Mouse (Mus musculus): ENCODE measurements around the gene Coro6. TPM values are rescaled to one million over a fixed set of nuclear protein-coding genes. Genes with fewer than 3 reads are reported as not detected.

Gene Coro6
- 0.09 and 0.42 TPM in 2 replicates for polyA plus RNA-seq (2015; fragmentation: Nextera tagmentation; extraction: Ambion mirVana)

- no peaks in the 10 kb centered on the region for H3K9me3 ChIP-seq (replicated peaks; ENCODE audit: low read length)
- H3K36me3 ChIP-seq (ENCODE audit: insufficient read depth, low read length), result no peaks in the 10 kb centered on the region
- peak within 1 kb of the TSS; percentile 54 for H3K9ac ChIP-seq (ENCODE audit: low read depth, low read length)
- ATAC-seq (replicated peaks; ENCODE audit: low FRiP score, low read depth), result peak; percentile 52; the same call in 1 of the 2 replicates
- under 1% methylated on average over 65 of the region's 73 CpGs for WGBS
- DNase-seq (ENCODE audit: low spot score), result peak; percentile 71
- peaks cover 14% of the 10 kb centered on the region; the same call in 1 of the 2 replicates for H3K4me1 ChIP-seq (replicated peaks; ENCODE audit: insufficient read depth, low read length)
- H3K27me3 ChIP-seq (ENCODE audit: insufficient read depth, low read length), result peaks cover 10% of the 10 kb centered on the region; the same call in 1 of the 2 replicates
- no peak within 1 kb of the TSS for H3K27ac ChIP-seq
- peak within 1 kb of the TSS; percentile 98 for H3K4me2 ChIP-seq (ENCODE audit: low read length)
- TF ChIP-seq CTCF (IDR thresholded peaks at IDR 0.05; ENCODE audit: low read depth), result no peak
- peak within 1 kb of the TSS; percentile 53 for H3K4me3 ChIP-seq (replicated peaks; ENCODE audit: low read depth, low read length)
Observed at GRCm38 (mm10) chr11:77462283-77463100, at the start of gene Coro6. Gene Coro6, plus strand, starts transcription at chr11:77462411.

GRCm38 (mm10) chr11:77414141-77414839 lies 47.9 kb upstream of the Coro6 start:
- H3K4me1 ChIP-seq (replicated peaks; ENCODE audit: insufficient read depth, low read length), result no peaks in the 10 kb centered on the region
- 87% methylated on average over 2 of the region's 2 CpGs for WGBS
- H3K4me3 ChIP-seq (replicated peaks; ENCODE audit: low read depth, low read length), result no peak overlapping the region
- no peak overlapping the region for H3K27ac ChIP-seq
- TF ChIP-seq CTCF (IDR thresholded peaks at IDR 0.05; ENCODE audit: low read depth), result no peak
- no peak for DNase-seq (ENCODE audit: low spot score)
- H3K9ac ChIP-seq (ENCODE audit: low read depth, low read length), result no peak overlapping the region
- ATAC-seq (replicated peaks; ENCODE audit: low FRiP score, low read depth), result no peak
- no peaks in the 10 kb centered on the region for H3K36me3 ChIP-seq (ENCODE audit: insufficient read depth, low read length)
- H3K9me3 ChIP-seq (replicated peaks; ENCODE audit: low read length), result no peaks in the 10 kb centered on the region
- no peaks in the 10 kb centered on the region for H3K27me3 ChIP-seq (ENCODE audit: insufficient read depth, low read length)
- H3K4me2 ChIP-seq (ENCODE audit: low read length), result no peak overlapping the region

GRCm38 (mm10) chr11:77416212-77417000 lies 45.8 kb upstream of the Coro6 start:
- H3K4me2 ChIP-seq (ENCODE audit: low read length), result no peak overlapping the region
- no peaks in the 10 kb centered on the region for H3K36me3 ChIP-seq (ENCODE audit: insufficient read depth, low read length)
- H3K4me3 ChIP-seq (replicated peaks; ENCODE audit: low read depth, low read length), result no peak overlapping the region
- H3K4me1 ChIP-seq (replicated peaks; ENCODE audit: insufficient read depth, low read length), result no peaks in the 10 kb centered on the region
- peak; percentile 43 for DNase-seq (ENCODE audit: low spot score)
- no peak overlapping the region for H3K27ac ChIP-seq
- H3K9ac ChIP-seq (ENCODE audit: low read depth, low read length), result no peak overlapping the region
- no peaks in the 10 kb centered on the region for H3K27me3 ChIP-seq (ENCODE audit: insufficient read depth, low read length)
- WGBS, result 67% methylated on average over 4 of the region's 4 CpGs
- ATAC-seq (replicated peaks; ENCODE audit: low FRiP score, low read depth), result no peak
- no peaks in the 10 kb centered on the region for H3K9me3 ChIP-seq (replicated peaks; ENCODE audit: low read length)
- no peak for TF ChIP-seq CTCF (IDR thresholded peaks at IDR 0.05; ENCODE audit: low read depth)

- no peak overlapping the region for H3K27ac ChIP-seq
- no peak overlapping the region for H3K4me3 ChIP-seq (replicated peaks; ENCODE audit: low read depth, low read length)
- 91% methylated on average over 4 of the region's 4 CpGs for whole genome bisulfite sequencing
- H3K4me1 ChIP-seq (replicated peaks; ENCODE audit: insufficient read depth, low read length), result no peaks in the 10 kb centered on the region
- TF ChIP-seq CTCF (IDR thresholded peaks at IDR 0.05; ENCODE audit: low read depth), result no peak
- no peaks in the 10 kb centered on the region for H3K9me3 ChIP-seq (replicated peaks; ENCODE audit: low read length)
- no peak for DNase-seq (ENCODE audit: low spot score)
- no peak overlapping the region for H3K9ac ChIP-seq (ENCODE audit: low read depth, low read length)
- H3K36me3 ChIP-seq (ENCODE audit: insufficient read depth, low read length), result no peaks in the 10 kb centered on the region
- no peak overlapping the region for H3K4me2 ChIP-seq (ENCODE audit: low read length)
- no peak for ATAC-seq (replicated peaks; ENCODE audit: low FRiP score, low read depth)
- no peaks in the 10 kb centered on the region for H3K27me3 ChIP-seq (ENCODE audit: insufficient read depth, low read length)
Observed at GRCm38 (mm10) chr11:77418021-77418420, 44.2 kb upstream of the Coro6 start.

GRCm38 (mm10) chr11:77423175-77423859 lies 38.9 kb upstream of the Coro6 start:
- Histone ChIP-seq H3K4me2 (ENCODE audit: low read length) (no peak overlapping the region), H3K27ac (no peak overlapping the region), H3K9me3 (replicated peaks; ENCODE audit: low read length) (no peaks in the 10 kb centered on the region), H3K9ac (ENCODE audit: low read depth, low read length) (no peak overlapping the region), H3K4me3 (replicated peaks; ENCODE audit: low read depth, low read length) (no peak overlapping the region), H3K27me3 (ENCODE audit: insufficient read depth, low read length) (no peaks in the 10 kb centered on the region), H3K4me1 (replicated peaks; ENCODE audit: insufficient read depth, low read length) (no peaks in the 10 kb centered on the region), H3K36me3 (ENCODE audit: insufficient read depth, low read length) (no peaks in the 10 kb centered on the region)
- TF ChIP-seq CTCF (IDR thresholded peaks at IDR 0.05; ENCODE audit: low read depth), result no peak
- 84% methylated on average over 4 of the region's 4 CpGs for WGBS
- no peak for DNase-seq (ENCODE audit: low spot score)
- no peak for ATAC-seq (replicated peaks; ENCODE audit: low FRiP score, low read depth)
